Mouse (Mus musculus): ENCODE measurements around the gene Fosl1. TPM values are rescaled to one million over a fixed set of nuclear protein-coding genes. Genes with fewer than 3 reads are reported as not detected.
"Not testable (repeated sequence)": the region's sequence is repeated elsewhere in the genome, so short reads cannot be mapped to it uniquely, and the experiment has no call there.

Gene Fosl1
- total RNA-seq, 2 experiments from 2014 or later, result not detected

GRCm38 (mm10) chr19:5480016-5480415, 32.7 kb downstream of the Fosl1 start:
- DNase-seq (ENCODE audit: low spot score in 2 of 2), result no peak

DNA sequence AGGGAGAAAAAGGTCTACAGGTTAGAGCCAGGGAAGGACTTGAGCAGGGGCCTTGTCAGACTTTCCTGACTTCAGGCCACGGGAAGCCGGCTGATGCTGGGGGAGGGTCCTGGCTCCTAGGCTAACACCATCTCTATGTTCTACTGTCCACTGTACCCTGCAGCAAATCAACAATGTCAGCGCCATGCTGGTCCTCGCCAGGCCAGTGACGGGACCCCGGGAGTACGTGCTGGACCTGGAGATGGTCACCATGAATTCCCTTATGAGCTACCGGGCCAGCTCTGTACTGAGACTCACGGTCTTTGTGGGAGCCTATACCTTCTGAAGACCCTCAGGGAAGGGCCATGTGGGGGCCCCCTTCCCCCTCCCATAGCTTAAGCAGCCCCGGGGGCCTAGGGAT, 34.1 kb downstream of the Fosl1 start:
- no peak for DNase-seq (ENCODE audit: low spot score in 2 of 2)

DNA sequence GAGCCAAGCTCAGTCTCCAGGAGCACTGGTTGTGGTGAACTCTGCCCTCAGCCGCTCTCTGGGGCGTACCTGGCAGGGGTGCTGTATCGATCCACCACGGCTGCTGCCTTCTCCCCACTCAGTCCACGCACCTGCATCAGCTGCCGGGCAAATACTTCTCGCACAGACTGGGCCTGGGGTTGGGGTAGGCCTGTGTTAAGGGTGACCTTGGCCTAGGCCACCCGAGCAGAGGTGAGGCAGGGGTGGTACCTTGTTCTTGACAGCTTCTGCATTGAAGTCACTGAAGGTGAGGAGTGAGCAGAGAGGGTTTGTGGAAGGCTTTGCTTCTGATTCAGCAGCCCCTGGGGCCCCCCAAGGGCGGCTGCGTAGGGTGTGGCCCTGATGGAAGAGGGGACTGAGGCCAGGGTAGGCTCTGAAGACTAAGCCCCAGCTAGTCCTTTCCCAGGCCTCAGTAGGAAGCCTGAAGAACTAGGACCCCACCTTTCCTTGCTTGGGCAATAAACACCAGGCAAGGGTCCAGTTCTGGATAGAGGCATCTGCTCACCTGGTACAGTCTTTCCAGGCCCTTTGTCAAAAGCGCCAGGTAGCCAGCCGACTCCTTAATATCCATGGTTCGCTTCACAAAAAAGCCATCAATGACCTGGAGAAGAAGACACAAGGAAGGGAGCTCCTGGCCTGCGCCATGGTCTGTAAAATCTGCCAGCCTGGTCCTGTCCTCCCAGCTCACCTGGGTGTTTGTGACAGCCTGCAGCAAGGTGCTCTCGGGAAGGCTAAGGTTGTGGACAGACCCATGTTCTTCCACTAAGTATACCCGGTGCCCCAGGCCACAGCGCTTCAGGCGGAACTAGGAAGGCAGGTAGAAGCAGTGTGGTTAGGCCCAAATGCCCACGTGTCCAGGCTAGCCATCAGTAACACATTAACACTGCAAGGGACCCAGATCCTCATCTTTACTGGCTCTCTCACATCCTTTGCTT, 36.3 kb downstream of the Fosl1 start:
- no peak for DNase-seq (ENCODE audit: low spot score in 2 of 2)

- no peak for DNase-seq (ENCODE audit: low spot score in 2 of 2)
These were observed 37.1 kb downstream of the Fosl1 start for GRCm38 (mm10) chr19:5484496-5484895.

DNA sequence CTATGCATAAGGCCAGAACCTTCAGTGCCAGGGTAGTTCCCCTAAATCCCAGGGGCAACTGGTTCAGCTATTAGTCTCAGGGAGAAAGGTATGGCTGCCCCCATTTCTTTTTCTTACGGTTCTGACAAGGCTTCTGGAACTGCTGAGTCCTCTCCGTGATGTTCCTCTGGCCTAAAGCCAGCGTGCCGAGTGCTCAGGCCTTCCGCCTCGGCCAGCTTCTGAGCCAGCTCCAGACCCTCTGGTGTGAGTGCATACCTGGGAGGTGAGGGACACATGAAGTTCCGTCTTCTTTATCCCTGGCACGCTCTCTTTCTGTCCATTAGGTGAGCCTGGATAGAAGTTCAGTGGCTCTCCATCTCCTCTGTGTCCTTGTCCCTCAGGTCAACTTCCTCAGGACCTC, 38.0 kb downstream of the Fosl1 start:
- no peak for DNase-seq (ENCODE audit: low spot score in 2 of 2)

- no peak for DNase-seq (ENCODE audit: low spot score in 2 of 2)
These were observed 38.5 kb downstream of the Fosl1 start for GRCm38 (mm10) chr19:5485821-5486220.

DNA sequence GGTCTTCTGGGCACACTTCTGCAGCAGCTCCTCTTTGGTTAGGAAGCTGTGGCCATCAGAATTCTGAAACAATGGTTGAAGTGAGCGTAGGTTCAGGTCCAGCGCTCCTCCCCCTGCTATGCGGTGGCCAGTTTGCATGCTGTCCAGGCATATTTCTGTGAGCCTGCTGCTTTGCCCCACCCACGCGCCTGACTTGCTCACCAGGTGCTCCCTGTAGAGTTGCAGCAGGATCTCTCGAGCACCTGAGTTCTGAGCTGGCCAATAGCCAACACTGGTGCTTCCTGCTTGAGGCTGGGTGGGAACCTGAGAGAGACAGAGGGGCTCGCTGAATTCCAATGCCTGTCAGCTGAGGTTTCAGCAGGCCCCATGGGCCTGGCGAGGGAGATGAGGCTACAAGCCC, 38.9 kb downstream of the Fosl1 start:
- no peak for DNase-seq (ENCODE audit: low spot score in 2 of 2)

GRCm38 (mm10) chr19:5486771-5487170, 39.4 kb downstream of the Fosl1 start:
- DNase-seq (ENCODE audit: low spot score in 2 of 2), result no peak

- DNase-seq (ENCODE audit: low spot score in 2 of 2), result peak; percentile 90 to 95
These were observed 40.6 kb downstream of the Fosl1 start, which contains the start of gene Mus81 for GRCm38 (mm10) chr19:5487768-5488550. Gene Mus81, minus strand, starts transcription at chr19:5488402.

DNA sequence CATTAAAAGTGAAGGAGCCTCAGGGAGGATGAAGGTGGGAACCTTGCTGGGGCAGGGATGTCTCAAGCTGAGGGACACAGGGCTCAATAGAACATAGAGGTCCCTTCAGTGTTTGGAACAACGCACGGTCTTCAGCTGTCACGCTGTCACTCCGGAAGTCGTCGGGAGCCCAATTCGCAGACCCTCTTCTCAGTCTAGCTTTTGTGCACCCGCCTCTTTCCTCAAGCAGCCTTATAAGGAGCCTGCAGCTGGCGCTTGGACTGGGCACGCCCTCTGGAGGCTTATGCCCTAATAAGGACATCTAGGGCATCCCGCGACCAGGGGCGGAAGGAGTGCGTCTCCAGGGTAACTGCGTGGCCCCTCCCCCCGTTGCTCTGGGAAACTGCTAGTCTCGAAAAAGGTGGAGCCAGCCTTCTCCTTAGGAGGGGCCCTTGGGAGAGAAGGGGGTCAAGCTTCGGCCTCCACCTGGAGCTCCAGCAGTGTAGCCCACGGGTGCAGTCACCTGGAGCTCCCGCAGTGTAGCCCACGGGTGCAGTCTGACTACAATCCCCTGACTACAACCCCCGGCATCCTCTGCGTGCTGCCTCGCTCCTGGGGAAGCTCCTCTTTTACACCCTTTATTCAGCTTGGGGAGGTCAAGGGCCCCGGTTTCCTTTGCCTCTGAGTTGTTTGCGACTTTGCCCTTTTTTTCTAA, 41.7 kb downstream of the Fosl1 start:
- peak; percentile 94 to 98 for DNase-seq (ENCODE audit: low spot score in 2 of 2)

- DNase-seq (ENCODE audit: low spot score in 2 of 2), result not testable (repeated sequence)
These were observed 42.4 kb downstream of the Fosl1 start for GRCm38 (mm10) chr19:5489721-5490120.

GRCm38 (mm10) chr19:5490313-5490897, 43.1 kb downstream of the Fosl1 start, which contains the start of gene Cfl1:
Gene Cfl1, plus strand, starts transcription at chr19:5490455.
- DNase-seq (ENCODE audit: low spot score in 2 of 2), result peak; percentile 92 to 97

DNA sequence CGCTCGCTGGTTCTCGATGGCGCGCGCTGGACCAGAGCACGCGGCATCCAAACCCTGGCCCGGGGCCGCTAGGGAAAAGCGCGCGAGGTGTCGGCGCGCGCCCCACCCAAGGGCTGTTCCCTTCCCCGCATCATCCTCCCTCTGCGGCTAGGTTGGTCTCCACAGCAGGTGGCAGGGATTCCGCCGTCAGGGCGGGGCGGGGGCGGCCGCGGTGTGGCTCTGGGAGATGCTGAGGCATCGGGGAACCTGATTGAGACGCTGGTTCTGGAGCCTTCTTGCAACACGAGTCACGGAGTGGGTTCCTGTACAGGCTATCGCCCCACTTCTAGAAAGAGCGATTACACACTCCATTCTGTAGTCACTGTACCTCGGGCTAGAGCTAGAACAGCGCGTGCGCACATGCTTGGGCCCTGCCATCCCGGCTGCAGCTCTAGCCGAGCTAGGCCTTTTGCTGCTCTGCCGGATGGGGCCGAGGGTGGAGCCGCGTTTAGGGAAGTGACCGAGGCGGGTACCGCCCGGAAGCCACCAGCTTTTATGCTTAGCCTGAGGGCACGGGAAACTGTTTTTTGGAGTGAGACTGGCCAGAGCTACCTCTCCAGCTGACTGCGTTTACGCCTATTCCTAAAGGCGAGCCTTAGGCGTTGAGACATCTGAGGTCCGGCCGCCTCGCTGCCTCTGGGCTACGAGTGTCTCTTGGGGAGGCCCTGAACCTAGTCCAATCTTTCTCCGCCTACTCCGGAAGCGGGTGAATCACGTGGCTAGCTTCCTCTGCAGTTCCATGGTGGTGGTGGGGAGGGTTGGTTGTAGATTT, 43.8 kb downstream of the Fosl1 start:
- peak; percentile 80 to 87 for DNase-seq (ENCODE audit: low spot score in 2 of 2)

DNA sequence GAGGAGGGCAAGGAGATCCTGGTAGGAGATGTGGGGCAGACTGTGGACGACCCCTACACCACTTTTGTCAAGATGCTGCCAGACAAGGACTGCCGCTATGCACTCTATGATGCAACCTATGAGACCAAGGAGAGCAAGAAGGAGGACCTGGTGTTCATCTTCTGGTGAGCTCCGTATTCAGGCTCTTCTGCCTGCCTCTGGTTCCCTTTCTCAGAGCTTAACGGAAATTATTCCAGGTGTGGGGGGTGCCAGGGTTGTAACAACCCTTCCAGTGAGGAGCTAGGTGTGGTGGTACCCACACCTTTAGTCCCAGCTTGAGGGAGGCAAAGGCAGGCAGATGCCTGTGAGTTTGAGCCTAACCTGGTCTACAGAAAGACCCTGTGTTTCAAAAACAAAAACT, 45.3 kb downstream of the Fosl1 start:
- DNase-seq (ENCODE audit: low spot score in 2 of 2), result no peak

- not testable (repeated sequence) for DNase-seq (ENCODE audit: low spot score in 2 of 2)
These were observed 46.0 kb downstream of the Fosl1 start for GRCm38 (mm10) chr19:5493301-5493721.

DNA sequence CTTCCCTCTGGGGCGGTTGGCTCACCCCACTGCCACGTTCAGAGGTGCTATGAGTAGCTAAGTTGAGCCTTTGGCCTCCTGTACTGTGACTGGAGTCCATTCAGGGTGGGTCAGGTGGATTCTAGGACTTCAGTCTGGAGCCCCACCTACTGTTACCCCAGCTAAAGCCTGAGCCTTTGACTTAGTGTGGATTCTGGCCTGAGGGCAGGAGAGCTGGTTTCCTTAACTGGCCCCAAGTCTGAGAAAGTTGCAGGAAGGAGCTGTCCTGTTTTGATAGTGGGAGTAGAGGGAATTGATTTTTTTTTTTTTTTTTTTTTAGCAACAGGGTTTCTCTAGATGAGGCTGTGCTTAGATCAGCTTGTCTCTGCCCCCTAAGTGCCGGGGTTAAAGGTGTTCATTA, 47.0 kb downstream of the Fosl1 start:
- no peak for DNase-seq (ENCODE audit: low spot score in 2 of 2)

DNA sequence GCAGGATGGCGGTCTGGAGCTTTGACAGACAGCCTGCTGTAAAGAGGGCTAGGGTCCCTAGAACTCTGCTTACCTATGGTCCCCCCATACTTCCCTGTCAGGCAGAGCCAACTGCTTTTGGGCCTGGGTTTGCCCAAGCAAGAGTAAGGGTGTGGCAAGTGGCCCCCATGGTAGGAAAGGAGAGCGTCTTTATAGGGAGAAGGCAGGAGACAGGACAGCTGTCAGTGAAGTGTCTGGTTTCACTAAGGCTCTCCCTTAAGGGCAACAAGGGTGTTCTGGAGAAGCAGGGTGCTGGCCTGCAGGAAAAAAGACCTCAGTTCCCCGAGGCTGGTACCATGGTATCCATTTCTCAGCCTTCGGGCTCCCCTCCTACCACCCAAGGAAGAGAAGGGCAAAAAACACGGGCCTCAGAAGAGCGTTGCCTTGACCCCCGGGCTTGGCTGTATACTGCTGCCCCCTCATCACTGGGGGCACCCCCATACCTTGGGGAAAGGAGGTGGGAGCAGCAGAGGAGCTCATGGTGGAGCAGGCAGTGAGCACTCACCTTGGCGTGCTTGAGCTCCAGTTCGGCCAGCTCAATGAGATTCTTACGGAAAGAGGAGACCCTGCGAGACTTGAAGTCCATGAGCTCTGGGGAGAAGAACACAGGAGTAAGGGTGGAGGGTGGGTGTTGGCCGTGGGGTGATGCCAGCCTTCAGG, 48.2 kb downstream of the Fosl1 start:
- no peak for DNase-seq (ENCODE audit: low spot score in 2 of 2)

DNA sequence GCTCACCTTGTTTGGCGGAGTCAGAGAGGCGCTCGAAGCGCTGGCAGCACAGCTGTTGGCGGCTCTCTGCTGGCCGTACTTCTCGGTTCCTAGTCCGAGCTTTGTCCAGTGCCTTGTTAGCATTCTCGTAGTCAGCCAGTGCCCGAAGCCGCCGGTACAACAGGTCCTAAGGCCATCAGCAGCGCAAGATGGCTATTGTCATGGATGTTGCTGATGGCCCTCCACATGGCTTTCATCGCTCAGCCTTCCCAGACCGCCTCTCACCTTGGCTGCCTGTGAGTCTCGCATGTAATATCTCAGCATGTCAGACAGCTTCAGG, 48.7 kb downstream of the Fosl1 start:
- no peak for DNase-seq (ENCODE audit: low spot score in 2 of 2)

- DNase-seq (ENCODE audit: low spot score in 2 of 2), result no peak
These were observed 53.1 kb downstream of the Fosl1 start for GRCm38 (mm10) chr19:5500330-5500875.

Data from layer of hippocampus, adult 18-20 months (tissue).